Mouse (Mus musculus): ENCODE data around the gene Ehd2.
A peak's percentile ranks its signal among the peaks of the same experiment; 100 is the strongest.

Ehd2 gene

GRCm38 (mm10) chr7:15967312-15967711 is at the start of gene Ehd2:
Gene Ehd2, minus strand, starts transcription at chr7:15967567.
- DNase-seq (ENCODE audit: low spot score), result peak; percentile 87

- no peak for DNase-seq (ENCODE audit: low spot score)
These were observed 48.0 kb upstream of the Ehd2 start for GRCm38 (mm10) chr7:16015384-16015783.

GRCm38 (mm10) chr7:16014521-16015175 is 47.3 kb upstream of the Ehd2 start:
- DNase-seq (ENCODE audit: low spot score), result no peak

GRCm38 (mm10) chr7:16013722-16014275 is 46.4 kb upstream of the Ehd2 start:
- no peak for DNase-seq (ENCODE audit: low spot score)

GRCm38 (mm10) chr7:16012576-16013263 is 45.4 kb upstream of the Ehd2 start:
- no peak for DNase-seq (ENCODE audit: low spot score)

- no peak for DNase-seq (ENCODE audit: low spot score)
These were observed 44.2 kb upstream of the Ehd2 start for GRCm38 (mm10) chr7:16011418-16012085.

- DNase-seq (ENCODE audit: low spot score), result no peak
These were observed 43.3 kb upstream of the Ehd2 start for GRCm38 (mm10) chr7:16010649-16011048.

- DNase-seq (ENCODE audit: low spot score), result no peak
These were observed 42.3 kb upstream of the Ehd2 start for GRCm38 (mm10) chr7:16009636-16010035.

GRCm38 (mm10) chr7:16005020-16005419 is 37.7 kb upstream of the Ehd2 start:
- DNase-seq (ENCODE audit: low spot score), result no peak

- DNase-seq (ENCODE audit: low spot score), result peak; percentile 43
These were observed 37.0 kb upstream of the Ehd2 start for GRCm38 (mm10) chr7:16004177-16004856.

- DNase-seq (ENCODE audit: low spot score), result no peak
These were observed 35.7 kb upstream of the Ehd2 start for GRCm38 (mm10) chr7:16003032-16003431.

- DNase-seq (ENCODE audit: low spot score), result peak; percentile 69
These were observed 34.8 kb upstream of the Ehd2 start for GRCm38 (mm10) chr7:16002171-16002570.

- no peak for DNase-seq (ENCODE audit: low spot score)
These were observed 34.3 kb upstream of the Ehd2 start for GRCm38 (mm10) chr7:16001691-16002090.

GRCm38 (mm10) chr7:15993789-15994188 is 26.4 kb upstream of the Ehd2 start:
- DNase-seq (ENCODE audit: low spot score), result no peak

GRCm38 (mm10) chr7:15993152-15993551 is 25.8 kb upstream of the Ehd2 start:
- no peak for DNase-seq (ENCODE audit: low spot score)

GRCm38 (mm10) chr7:15991764-15992163 is 24.4 kb upstream of the Ehd2 start:
- no peak for DNase-seq (ENCODE audit: low spot score)

- no peak for DNase-seq (ENCODE audit: low spot score)
These were observed 20.4 kb upstream of the Ehd2 start for GRCm38 (mm10) chr7:15987661-15988356.

- peak; percentile 63 for DNase-seq (ENCODE audit: low spot score)
These were observed 15.5 kb upstream of the Ehd2 start for GRCm38 (mm10) chr7:15982729-15983407.

- DNase-seq (ENCODE audit: low spot score), result no peak
These were observed 14.2 kb upstream of the Ehd2 start for GRCm38 (mm10) chr7:15981538-15981937.

GRCm38 (mm10) chr7:15980246-15980645 is 12.9 kb upstream of the Ehd2 start:
- peak; percentile 81 for DNase-seq (ENCODE audit: low spot score)

GRCm38 (mm10) chr7:15975904-15976303 is 8.5 kb upstream of the Ehd2 start:
- peak; percentile 62 for DNase-seq (ENCODE audit: low spot score)
